Mouse (Mus musculus) cerebellum, postnatal 14 days (tissue): Measurements from ENCODE around the gene Rprm.

Experiments
- DNase-seq, 2 experiments: peaks; one replicate each; pipeline ENCODE4 v3.0.0; 2021; ENCODE audit warnings: mixed read lengths in 2 of 2

The Rprm gene

DNA sequence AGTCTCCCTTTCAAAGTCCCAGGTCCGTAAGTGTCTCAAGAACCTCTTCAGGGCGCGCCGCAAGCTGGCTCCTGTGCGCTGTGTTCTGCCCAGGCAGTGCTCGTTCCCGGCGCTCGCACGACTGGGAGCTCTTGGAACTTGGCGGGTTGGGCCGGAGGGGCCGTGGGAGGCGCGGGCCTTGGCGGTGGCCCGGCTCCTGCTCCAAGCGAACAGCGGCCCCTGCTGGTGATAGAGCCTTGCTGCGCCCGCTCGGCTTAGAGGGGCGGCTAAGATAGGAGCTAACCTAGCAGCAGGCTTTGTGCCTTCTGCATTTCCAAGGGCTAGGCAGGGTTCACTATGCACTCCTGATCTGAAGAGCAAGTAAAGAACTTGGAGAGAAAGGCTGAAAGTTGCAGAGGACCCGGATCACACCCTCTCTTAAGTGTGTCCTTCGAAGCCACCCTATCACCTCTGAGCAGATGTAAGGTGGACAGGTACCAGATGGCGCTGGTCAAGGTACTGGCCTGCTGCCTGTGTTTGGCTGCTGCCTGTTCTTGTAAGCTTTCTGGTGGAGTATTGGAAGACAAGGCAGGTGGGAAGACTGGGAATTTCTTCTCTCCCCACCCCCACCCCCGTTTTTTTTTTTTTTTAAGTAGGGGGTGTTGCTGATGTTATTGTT is at the start of gene Rprm:
TSS of gene Rprm (minus strand) at position 123 of the 658 bp plus-strand sequence.
- DNase-seq = peak; percentile 98 to 99

DNA sequence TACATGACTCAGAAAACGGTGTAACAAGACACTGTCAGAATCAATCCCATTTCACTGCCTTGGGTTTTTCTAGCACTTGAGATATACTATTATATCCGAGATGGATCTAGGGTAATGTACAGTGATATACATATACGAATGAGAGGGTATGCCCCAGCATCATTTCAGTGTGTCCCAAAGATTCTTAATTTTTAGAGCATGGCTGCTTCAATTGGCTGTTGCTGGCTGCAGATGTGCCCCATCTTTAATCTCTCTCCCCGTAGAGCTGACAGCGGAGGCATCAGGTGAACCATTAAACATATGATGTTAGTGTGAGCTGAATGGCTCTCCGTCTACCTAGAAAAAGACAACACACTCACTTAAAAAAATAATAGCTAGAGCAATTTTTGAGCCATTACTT is 34.0 kb upstream of the Rprm start:
- no peak for DNase-seq

DNA sequence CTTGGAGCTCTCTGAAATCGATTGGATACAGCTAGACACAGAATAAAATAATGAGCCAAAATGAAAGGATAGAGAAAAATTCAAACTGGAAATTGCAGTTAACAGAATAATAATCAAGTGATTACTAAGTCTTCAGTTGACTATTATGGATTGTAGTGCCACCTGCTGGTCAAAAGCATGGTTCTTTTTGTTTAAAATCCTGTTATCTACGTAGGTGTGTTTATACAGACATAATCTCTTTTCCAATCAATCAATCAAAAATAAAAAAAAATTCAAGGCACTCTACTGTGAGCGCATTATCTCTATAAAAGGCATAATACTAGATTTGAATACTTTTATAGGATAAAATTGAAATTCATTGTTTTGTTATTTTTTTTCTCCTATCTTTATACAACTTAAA is 33.5 kb upstream of the Rprm start:
- DNase-seq = peak; percentile 76 to 77

DNA sequence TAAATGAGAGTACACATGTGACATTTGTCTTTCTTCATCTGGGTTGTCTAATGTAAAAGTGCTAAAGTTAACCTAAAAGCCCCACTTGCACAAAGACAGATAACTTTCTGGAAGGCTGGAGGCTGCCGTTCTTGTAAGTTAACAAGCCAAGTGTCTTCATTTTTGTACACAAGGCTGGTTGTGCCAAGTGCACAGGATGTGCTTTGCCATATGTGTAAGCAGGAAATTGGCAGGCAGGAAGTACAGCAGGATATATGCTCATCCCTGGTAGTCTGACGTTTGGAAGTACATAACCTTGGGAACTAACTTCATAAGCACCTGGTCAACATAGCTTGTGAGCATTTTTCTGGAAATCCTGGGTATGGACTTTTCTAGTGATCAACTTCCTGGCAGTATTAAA is 25.9 kb upstream of the Rprm start:
- no peak for DNase-seq

DNA sequence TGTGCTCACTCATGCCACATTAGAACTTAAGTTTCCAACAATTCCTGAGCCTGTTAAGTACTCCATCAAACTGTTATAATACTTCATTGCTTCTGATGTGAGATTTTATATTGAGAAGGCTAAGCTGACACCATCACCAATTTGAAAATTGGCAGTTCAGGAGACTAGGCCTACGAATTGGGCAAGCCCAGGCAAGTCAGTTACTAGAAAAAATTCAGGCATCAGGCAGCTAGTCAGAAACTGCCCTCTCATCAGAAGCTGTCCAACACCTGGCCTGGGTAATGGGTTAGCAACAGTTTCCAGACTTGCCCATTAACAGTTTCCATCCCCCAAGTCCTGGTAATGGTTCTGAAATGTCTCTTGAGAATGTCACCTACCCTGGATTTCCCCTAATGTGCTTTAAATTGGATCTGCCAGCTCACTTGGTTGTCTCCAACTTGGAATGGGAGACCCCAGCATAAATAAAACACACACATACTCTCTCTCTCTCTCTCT is 20.9 kb upstream of the Rprm start:
- no peak for DNase-seq

DNA sequence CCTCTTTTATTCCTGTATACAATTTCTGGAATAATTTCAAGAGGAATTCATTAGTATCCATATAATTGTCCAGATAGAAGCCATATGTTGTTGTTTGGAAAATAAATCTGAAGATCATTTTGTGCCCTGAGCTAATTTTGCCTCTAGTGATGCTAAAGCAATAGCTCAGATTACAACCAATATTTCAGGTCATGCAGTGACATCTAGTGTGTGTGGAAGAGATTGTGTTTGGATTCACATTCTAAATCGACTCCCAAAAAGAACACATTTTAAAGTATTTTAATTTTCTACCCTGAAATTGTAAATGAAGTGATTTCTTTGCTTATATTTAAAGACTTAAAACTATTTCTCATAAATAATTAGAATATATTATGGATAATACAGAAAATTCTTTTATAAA is 14.6 kb upstream of the Rprm start:
- DNase-seq = peak in 1 of 2 experiments; percentile 6

DNA sequence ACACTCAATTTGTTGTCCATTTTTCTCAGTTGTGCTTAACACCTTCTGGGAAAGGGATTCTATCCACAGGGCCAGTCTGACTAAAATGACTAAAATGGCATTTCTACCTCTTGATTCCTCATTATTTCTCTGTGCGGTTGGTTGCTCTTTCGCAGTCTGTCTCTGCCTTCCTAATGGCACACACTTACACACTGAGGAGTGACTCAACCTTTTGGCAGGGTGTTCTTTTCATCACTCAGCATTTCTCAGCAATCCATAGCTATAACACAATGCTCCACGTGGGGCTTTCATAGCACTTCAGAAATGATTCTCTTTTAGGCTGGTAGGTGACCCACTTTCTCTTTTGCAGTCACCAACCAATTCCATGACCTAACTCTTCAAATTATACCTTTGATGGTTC is 7.3 kb upstream of the Rprm start:
- no peak for DNase-seq

DNA sequence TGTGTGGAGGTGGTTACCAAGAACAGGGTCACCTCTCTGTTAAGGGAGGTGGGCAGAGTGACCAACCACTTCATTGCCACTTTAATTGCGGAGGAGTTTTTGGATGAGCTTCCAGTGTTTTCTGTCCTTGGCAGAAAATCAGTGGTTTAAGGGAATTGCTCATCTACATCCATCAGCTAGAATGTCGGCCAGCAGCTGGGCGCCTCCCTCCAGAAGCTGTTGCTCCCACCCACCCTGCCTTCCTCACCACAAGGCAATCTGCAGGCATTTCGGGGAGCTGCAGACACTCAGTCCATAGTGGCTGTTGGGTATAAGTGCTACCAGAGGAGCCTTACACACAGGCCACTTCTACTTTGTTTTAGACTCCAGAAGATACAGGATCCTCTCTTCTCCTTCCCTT is 902 bp upstream of the Rprm start:
- DNase-seq = peak; percentile 4 to 5

DNA sequence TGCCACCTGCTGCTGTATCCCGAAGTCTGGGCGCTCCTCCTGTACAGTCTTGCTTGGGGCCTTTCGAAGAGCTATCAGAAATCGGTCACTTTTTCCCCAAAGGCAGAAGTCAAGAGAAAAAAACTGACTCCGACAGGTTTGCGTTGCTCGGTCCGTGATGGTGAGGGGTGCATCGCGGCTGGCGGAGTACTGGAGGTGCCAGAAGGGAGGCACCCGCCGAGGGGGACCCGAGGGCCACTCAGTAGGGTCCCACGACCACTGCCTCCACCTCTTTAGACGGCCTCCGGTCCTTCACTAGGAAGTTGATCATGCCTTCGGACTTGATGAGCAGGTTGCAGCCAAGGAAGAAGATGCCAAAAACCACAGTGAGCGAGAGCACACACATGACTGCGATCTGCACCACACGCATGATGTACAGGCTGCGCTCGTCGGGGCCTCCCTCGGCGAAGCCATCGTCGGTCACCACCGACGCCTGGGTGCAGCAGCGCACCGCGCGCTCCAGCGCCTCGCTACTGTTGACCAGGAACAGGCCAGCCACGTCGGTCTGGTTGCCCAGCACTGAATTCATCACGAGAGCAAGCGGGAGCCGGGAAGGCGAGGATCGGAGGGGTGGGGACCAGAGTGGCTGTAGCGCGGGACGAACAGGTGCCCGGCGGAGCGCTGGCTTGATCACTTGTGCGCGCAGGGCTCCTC is 469 bp downstream of the Rprm start:
- DNase-seq = no peak

DNA sequence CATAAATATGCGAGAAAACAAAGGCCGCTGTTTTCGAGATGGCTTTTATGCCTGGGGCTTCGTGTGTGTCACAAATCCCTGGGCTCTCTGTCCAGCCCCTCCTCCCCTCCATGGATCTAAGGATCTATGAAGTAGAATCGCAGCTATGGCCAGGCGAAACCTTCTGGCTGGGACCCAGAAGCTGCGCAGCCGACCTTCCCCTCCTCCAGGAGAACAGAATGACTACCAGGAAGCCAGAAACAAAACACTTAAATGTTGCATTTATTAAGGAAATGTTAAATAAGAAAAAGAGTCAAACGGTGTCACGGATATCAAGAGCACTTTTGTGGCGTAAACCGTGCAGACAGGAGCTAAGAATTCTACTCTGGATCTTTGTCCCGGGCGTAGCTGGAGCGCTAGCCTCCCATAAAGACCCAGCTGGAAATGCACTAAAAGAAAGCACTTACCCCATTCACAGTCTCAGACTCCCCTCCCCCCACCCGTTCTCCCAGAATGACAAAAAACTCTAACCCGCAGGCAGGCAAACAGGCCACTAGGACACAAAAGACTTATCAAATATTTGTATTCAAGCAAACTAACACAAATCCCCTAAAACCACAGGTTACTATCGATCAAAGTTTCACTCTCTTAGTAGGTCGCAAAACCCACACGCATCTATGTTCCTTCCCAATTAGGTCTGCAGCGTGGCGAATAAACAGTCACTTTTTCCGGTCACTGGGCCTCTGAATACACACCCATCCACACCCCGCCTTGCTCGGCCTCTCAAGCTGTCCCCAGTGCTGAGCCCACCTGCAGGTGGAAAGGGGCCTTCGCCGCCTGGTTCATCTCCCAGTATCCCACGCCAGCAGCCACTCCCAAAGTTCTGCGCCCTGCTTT is 1.3 kb downstream of the Rprm start:
- DNase-seq = peak; percentile 31 to 50

DNA sequence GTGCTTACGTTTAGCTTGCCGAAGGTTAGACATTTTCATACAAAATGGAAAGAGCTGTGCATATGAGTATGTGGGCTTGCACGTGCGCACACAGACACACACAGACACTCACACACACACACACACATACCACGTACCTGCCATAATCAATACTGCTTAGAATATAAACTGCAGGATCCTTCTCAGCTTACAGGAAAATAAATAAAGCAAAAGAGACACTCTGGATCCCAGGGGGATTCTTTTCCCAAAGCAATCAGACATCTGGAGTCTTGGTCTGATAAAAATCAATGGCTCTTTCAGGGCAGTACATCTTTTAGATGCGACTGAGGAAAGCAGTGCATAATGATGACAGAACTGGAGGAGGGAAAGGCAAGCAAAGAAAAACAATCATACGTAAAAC is 6.4 kb downstream of the Rprm start:
- no peak for DNase-seq

DNA sequence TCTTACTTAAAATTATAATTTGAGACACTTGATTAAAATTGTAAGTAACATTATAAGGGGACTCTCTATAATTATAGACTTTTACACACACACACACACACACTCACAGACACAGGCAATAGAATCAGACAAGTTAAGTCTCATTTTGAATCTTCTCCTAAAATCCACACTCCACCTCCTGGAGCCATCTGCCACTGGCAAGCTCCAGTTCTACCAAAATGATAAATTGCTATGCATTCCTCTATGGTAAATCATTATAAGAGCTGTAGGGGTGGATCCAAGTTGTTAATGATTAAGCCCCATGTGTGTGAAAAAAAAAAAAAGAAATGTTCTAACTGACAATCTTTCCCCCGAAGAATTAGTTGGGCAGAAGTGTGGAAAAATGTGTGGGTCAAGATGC is 13.8 kb downstream of the Rprm start:
- DNase-seq = no peak

DNA sequence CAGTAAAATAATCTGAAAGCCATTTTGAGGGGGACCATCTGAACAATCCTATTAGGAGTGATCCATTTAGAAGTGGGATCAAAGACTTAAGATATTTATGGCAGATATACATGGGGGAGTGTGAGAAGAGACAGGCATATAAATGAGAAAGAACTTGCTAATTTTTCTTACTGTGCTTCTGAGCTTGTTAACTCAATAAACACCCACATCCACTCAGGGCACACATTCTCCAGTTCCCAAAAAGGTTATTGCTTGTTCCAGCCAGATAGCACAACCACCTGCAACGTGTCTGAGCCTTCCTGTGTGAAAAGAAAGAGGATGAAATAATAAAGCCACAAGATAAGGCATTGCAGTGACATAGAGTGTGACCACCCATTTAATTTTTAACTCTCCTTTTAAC is 22.9 kb downstream of the Rprm start:
- DNase-seq = no peak

DNA sequence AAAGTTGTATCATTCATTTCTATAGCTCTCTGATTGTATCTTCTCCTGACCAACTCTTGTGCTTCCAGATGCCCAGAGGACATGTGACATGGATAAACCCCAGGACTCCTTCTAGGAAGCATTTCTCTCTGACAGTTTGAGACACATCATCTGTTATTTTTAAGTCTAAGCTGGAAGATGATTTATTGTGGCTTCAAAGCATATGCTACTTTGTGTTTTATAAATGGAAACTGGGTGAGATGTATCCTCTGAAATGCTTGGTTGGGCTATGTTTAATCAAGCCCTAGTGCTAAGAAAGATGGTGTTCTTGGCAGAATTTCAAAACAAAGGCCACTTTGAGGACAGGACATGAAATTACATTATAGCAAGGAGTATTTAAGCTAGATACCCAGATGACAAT is 24.3 kb downstream of the Rprm start:
- no peak for DNase-seq
